Mouse (Mus musculus) C2C12 (cell line): ENCODE results near the gene Gse1. TPM values are rescaled to one million over a fixed set of nuclear protein-coding genes. Genes with fewer than 3 reads are reported as not detected.

Experiments used
- H3K27me3 ChIP-seq: one replicate; pipeline ENCODE4 v1.6.1; 2011; ENCODE audit not compliant: control insufficient read depth, insufficient read depth, insufficient read length
- H3K36me3 ChIP-seq: one replicate; pipeline ENCODE4 v1.6.1; 2011; ENCODE audit not compliant: control insufficient read depth, insufficient read depth
- H3K4me3 ChIP-seq: one replicate; pipeline ENCODE4 v1.5.1; 2011; ENCODE audit warnings: mild to moderate bottlenecking, control low read depth; ENCODE audit not compliant: poor library complexity, insufficient read depth, severe bottlenecking
- H3K79me2 ChIP-seq: one replicate; pipeline ENCODE4 v1.6.1; 2011; ENCODE audit not compliant: control insufficient read depth, insufficient read depth
- H3K79me3 ChIP-seq: one replicate; pipeline ENCODE4 v1.6.1; 2011; ENCODE audit warnings: low read depth, control low read depth
- H3ac ChIP-seq: one replicate; pipeline ENCODE3; 2011; ENCODE audit warnings: low read depth; ENCODE audit not compliant: control insufficient read depth, insufficient read length
- CEBPB ChIP-seq: IDR thresholded peaks from one replicate; pipeline ENCODE4 v1.6.1; 2011; ENCODE audit warnings: low read depth, mild to moderate bottlenecking, control low read depth, moderate library complexity
- CTCF ChIP-seq: IDR thresholded peaks from one replicate; pipeline ENCODE4 v1.5.1; 2011; ENCODE audit not compliant: control insufficient read depth, insufficient read depth, insufficient read length
- FOSL1 ChIP-seq: IDR thresholded peaks from one replicate; pipeline ENCODE4 v1.8.0; 2011; ENCODE audit warnings: mild to moderate bottlenecking, low read length; ENCODE audit not compliant: poor library complexity, insufficient read depth, severe bottlenecking
- MAX ChIP-seq: IDR thresholded peaks from one replicate; pipeline ENCODE4 v1.6.1; 2011; ENCODE audit warnings: mild to moderate bottlenecking, control low read depth
- MYOD1 ChIP-seq: IDR thresholded peaks from one replicate; pipeline ENCODE4 v1.6.1; 2011; ENCODE audit warnings: low read depth; ENCODE audit not compliant: control insufficient read depth, insufficient read length
- MYOG ChIP-seq: IDR thresholded peaks from one replicate; pipeline ENCODE4 v1.6.1; 2011; ENCODE audit not compliant: control insufficient read depth, insufficient read length; ENCODE audit errors: extremely low read depth
- USF1 ChIP-seq: IDR thresholded peaks from one replicate; pipeline ENCODE4 v1.6.1; 2011; ENCODE audit warnings: low read depth, mild to moderate bottlenecking, control low read depth, moderate library complexity
- polyA plus RNA-seq: library from polyadenylated mRNA; unstranded; fragments of >200 nt; fragmentation: generic; extraction: Trizol; gene quantifications from one replicate; pipeline ENCODE4 v1.2.1, GENCODE M21; 2012; ENCODE audit warnings: missing spikeins

The Gse1 gene
- polyA plus RNA-seq, 1 experiment: 15.6 TPM

GRCm38 (mm10) chr8:120504251-120505081, 276.2 kb downstream of the Gse1 start:
- Histone ChIP-seq H3K4me3 (no peak overlapping the region), H3ac (no peak overlapping the region), H3K36me3 (no peaks in the 10 kb centered on the region), H3K27me3 (no peaks in the 10 kb centered on the region), H3K79me3 (peaks cover 9% of the 10 kb centered on the region), H3K79me2 (peaks cover 81% of the 10 kb centered on the region)
- no peak for TF ChIP-seq CTCF
- no peak for TF ChIP-seq MAX
- no peak for TF ChIP-seq USF1
- TF ChIP-seq MYOG: no peak
- TF ChIP-seq FOSL1: no peak
- no peak for TF ChIP-seq MYOD1
- no peak for TF ChIP-seq CEBPB

GRCm38 (mm10) chr8:120505082-120505511, 276.8 kb downstream of the Gse1 start:
- TF ChIP-seq MAX: no peak
- no peak for TF ChIP-seq USF1
- no peak for TF ChIP-seq CEBPB
- no peak for TF ChIP-seq MYOG
- TF ChIP-seq CTCF: no peak
- no peak for TF ChIP-seq MYOD1
- TF ChIP-seq FOSL1: no peak
- no peaks in the 10 kb centered on the region for H3K27me3 ChIP-seq
- H3K4me3 ChIP-seq: no peak overlapping the region
- peaks cover 6% of the 10 kb centered on the region for H3K79me3 ChIP-seq
- H3ac ChIP-seq: no peak overlapping the region
- H3K36me3 ChIP-seq: no peaks in the 10 kb centered on the region
- peaks cover 76% of the 10 kb centered on the region for H3K79me2 ChIP-seq

- peaks cover 69% of the 10 kb centered on the region for H3K79me2 ChIP-seq
- H3K36me3 ChIP-seq: no peaks in the 10 kb centered on the region
- no peaks in the 10 kb centered on the region for H3K27me3 ChIP-seq
- H3K79me3 ChIP-seq: peaks cover 3% of the 10 kb centered on the region
- H3ac ChIP-seq: no peak overlapping the region
- TF ChIP-seq MAX: no peak
- TF ChIP-seq MYOG: no peak
- no peak for TF ChIP-seq CTCF
- no peak for TF ChIP-seq CEBPB
- no peak for TF ChIP-seq MYOD1
- TF ChIP-seq FOSL1: no peak
- no peak for TF ChIP-seq USF1
- no peak overlapping the region for H3K4me3 ChIP-seq
Observed at GRCm38 (mm10) chr8:120505619-120506310, 277.5 kb downstream of the Gse1 start.

- Histone ChIP-seq H3K27me3 (no peaks in the 10 kb centered on the region), H3ac (no peak overlapping the region), H3K36me3 (no peaks in the 10 kb centered on the region), H3K4me3 (no peak overlapping the region), H3K79me2 (peaks cover 61% of the 10 kb centered on the region), H3K79me3 (peaks cover 3% of the 10 kb centered on the region)
- TF ChIP-seq CEBPB (no peak), FOSL1 (no peak)
Observed at GRCm38 (mm10) chr8:120506562-120506961, 278.3 kb downstream of the Gse1 start.

- peaks cover 3% of the 10 kb centered on the region for H3K79me3 ChIP-seq
- no peak overlapping the region for H3K4me3 ChIP-seq
- no peaks in the 10 kb centered on the region for H3K27me3 ChIP-seq
- no peak overlapping the region for H3ac ChIP-seq
- TF ChIP-seq USF1 (no peak), CEBPB (no peak), MYOG (no peak), MAX (no peak)
- no peaks in the 10 kb centered on the region for H3K36me3 ChIP-seq
- H3K79me2 ChIP-seq: peaks cover 56% of the 10 kb centered on the region
Observed at GRCm38 (mm10) chr8:120507290-120507689, 279.0 kb downstream of the Gse1 start.
